Mouse (Mus musculus) limb, embryonic 12.5 days (tissue): Measurements from ENCODE around the gene Oard1. TPM values are rescaled to one million over a fixed set of nuclear protein-coding genes. Genes with fewer than 3 reads are reported as not detected.

Experiments used
- ATAC-seq: fragments of 200-750 bp; cut with Nextera tagmentation; 2 replicates; pipeline ENCODE4 v1.8.0; 2017; ENCODE audit warnings: low read depth, moderate TSS enrichment; ENCODE audit not compliant: insufficient number of reproducible peaks, insufficient read depth, low FRiP score, low TSS enrichment
- H3K27ac ChIP-seq: fragments of 300-500 bp; sonication (generic); 2 replicates; pipeline ENCODE4 v1.5.1; 2016; ENCODE audit warnings: mild to moderate bottlenecking, moderate library complexity
- H3K27me3 ChIP-seq: fragments of 300-500 bp; sonication (generic); 2 replicates; pipeline ENCODE4 v1.6.1; 2016; ENCODE audit warnings: mild to moderate bottlenecking, moderate library complexity
- H3K36me3 ChIP-seq: fragments of 300-500 bp; sonication (generic); 2 replicates; pipeline ENCODE4 v1.6.1; 2016; ENCODE audit warnings: mild to moderate bottlenecking, moderate library complexity
- H3K4me1 ChIP-seq: fragments of 300-500 bp; sonication (generic); replicated peaks from 2 replicates; pipeline ENCODE4 v1.6.1; 2016
- H3K4me2 ChIP-seq: fragments of 300-500 bp; sonication (generic); 2 replicates; pipeline ENCODE4 v1.6.1; 2016; ENCODE audit warnings: mild to moderate bottlenecking, moderate library complexity
- H3K4me3 ChIP-seq: fragments of 300-500 bp; sonication (generic); replicated peaks from 2 replicates; pipeline ENCODE4 v1.5.1; 2016; ENCODE audit warnings: mild to moderate bottlenecking
- H3K9ac ChIP-seq: fragments of 300-500 bp; sonication (generic); replicated peaks from 2 replicates; pipeline ENCODE4 v1.6.1; 2016; ENCODE audit warnings: mild to moderate bottlenecking, moderate library complexity
- H3K9me3 ChIP-seq: fragments of 300-500 bp; sonication (generic); 2 replicates; pipeline ENCODE4 v1.6.1; 2016; ENCODE audit warnings: mild to moderate bottlenecking, moderate library complexity
- WGBS: fragments of 180-500 bp; shearing (Covaris S2); methylation state at CpG from one replicate; pipeline ENCODE4 v1.1.7; 2016; 5-methylcytosine and 5-hydroxymethylcytosine counted together
- polyA plus RNA-seq: library from polyadenylated mRNA; unstranded; fragments of >200 nt; fragmentation: Nextera tagmentation; extraction: Ambion mirVana; gene quantifications from 2 replicates; pipeline ENCODE4 v1.2.1, GENCODE M21; 2016

Oard1 gene
- polyA plus RNA-seq, 1 experiment from 2014 or later = 59.5 TPM

DNA sequence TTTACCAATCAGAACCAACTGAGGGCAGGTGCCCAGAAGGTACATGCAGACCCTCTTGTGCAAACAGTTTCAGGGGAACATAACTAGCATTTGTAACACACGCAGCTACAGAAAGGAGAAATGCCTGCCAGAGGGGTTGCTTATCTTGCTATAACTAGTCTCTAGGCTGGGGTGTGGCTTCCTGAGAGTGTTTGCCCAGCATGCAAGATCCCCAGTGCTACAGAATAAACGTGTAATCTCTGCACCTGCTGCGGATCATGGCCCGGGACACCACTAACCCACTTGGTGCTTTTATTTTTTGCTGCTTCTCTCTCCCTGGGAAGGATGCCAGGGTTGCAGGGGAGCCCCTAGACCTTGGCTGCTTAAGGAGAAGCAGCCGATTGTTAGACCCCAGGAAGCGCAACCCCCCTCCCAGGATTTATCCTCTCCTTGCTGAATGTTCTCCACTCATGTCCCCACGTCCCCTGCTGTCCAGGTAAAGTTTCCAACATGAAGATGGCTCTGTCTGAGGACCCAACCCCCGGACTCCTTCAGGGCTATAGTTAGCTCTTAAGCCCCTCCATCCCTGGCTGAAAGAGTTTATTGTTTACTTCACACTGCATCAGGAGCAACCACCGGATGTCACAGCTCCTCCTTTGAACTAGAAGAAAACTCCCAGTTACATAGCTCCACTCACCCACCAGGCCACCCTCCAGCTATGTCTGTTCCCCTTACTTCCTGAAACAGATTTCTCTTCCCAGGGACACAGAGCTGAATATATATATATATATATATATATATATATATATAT, 16.2 kb downstream of the Oard1 start:
- no peaks in the 10 kb centered on the region for H3K27me3 ChIP-seq
- no peak for ATAC-seq
- 47% methylated on average over 9 of the region's 9 CpGs for WGBS
- H3K9me3 ChIP-seq = no peaks in the 10 kb centered on the region
- no peak overlapping the region for H3K4me3 ChIP-seq
- peaks cover 33% of the 10 kb centered on the region for H3K4me1 ChIP-seq
- H3K4me2 ChIP-seq = no peak overlapping the region
- H3K9ac ChIP-seq = no peak overlapping the region
- H3K27ac ChIP-seq = no peak overlapping the region
- H3K36me3 ChIP-seq = no peaks in the 10 kb centered on the region

DNA sequence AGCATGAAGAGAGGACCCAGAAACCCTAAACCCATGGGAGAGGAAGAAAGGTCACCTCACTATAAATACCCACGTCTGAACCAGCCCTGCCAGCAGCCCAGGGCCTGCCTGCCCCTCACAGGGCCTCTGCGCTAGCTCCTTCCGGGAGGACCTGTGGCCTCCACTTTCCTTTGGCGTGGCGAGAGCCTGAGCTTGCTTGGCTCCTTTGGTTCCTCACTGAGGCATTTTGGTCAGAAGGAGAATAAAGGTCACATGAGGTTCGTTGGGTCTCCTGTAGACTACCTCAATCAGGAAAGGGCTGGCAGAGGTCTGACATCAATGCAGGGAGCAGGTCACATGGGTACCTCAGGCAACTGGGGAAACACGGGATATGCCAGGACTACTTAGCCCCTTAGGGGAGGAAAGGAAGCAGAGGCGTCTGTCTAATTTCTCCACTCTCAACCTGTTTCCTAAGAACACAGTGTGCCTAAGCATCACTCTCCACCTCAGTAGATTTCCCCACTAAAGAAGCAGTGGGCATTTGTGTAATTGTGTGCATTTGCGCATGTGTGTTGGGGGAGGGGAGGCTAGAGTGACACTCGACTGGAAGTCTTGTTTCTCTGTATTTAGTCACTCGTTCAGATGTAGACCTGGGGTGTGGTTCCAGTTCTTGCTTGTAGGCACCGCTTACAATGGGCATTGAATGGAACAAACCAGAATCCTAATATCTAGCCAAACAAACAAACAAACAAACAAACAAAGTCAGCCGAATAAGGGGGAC, 17.4 kb downstream of the Oard1 start:
- Histone ChIP-seq H3K27me3 (no peaks in the 10 kb centered on the region), H3K27ac (peak overlapping the region; percentile 45; the same call in 1 of the 2 replicates), H3K9me3 (no peaks in the 10 kb centered on the region), H3K4me3 (no peak overlapping the region), H3K4me1 (peaks cover 33% of the 10 kb centered on the region), H3K9ac (no peak overlapping the region), H3K36me3 (no peaks in the 10 kb centered on the region), H3K4me2 (no peak overlapping the region)
- WGBS = 61% methylated on average over 13 of the region's 13 CpGs
- no peak for ATAC-seq

DNA sequence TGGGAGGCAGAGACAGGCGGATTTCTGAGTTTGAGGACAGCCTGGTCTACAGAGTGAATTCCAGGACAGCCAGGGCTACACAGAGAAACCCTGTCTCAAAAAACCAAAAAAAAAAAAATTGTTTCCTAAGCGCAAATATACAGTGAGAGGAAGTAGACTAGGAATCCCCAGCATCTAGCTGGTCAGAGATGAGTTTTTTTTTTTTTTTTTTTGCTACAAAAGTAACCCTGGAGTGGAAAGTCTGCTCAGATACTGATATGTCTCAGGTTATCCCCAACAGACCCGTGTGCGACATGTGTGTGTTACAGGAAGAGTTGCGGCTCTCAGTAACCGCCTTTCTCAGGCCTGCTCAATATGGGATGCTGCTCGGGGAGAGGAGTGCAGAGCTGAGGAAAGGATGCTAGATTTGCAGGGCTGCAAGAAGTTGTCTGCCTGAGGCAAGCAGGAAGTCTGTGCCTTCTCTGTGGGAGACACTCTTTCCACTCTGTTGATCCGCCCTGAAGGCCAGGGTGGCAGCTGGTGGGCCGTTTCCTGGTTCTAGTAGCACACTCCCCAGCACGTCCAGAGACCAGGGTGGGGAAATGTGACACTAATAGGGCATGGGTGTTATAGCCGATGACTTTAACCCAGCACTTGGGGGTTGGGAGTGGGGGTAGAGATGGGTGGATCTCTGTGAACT, 18.2 kb downstream of the Oard1 start:
- Histone ChIP-seq H3K27ac (peak overlapping the region; percentile 4; the same call in 1 of the 2 replicates), H3K27me3 (no peaks in the 10 kb centered on the region), H3K9me3 (no peaks in the 10 kb centered on the region), H3K4me2 (no peak overlapping the region), H3K9ac (no peak overlapping the region), H3K4me3 (no peak overlapping the region), H3K4me1 (peaks cover 41% of the 10 kb centered on the region), H3K36me3 (no peaks in the 10 kb centered on the region)
- ATAC-seq = no peak; the same call in 1 of the 2 replicates
- WGBS = 58% methylated on average over 11 of the region's 11 CpGs

DNA sequence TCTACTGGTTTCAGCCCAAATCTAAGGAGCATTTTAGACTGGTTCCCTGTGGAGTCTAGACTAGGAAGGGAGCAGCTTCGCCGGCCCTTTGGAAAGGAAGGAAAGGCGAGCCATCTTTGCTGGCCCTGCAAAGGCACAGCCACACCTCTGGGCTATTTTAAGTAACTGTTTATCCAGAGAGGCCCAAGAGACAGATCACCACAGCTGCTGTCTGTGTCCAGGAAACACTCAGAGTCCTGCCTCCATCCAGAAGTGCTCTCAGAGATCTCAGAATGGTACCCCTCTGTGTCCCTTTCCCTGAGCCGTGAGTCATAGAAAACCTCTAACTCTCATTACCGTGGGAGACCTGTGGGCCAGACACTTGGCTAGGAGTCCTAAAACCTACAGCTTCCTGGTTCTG, 20.6 kb downstream of the Oard1 start:
- Histone ChIP-seq H3K9ac (no peak overlapping the region), H3K4me1 (peaks cover 37% of the 10 kb centered on the region), H3K9me3 (no peaks in the 10 kb centered on the region), H3K4me3 (no peak overlapping the region), H3K36me3 (no peaks in the 10 kb centered on the region), H3K27me3 (no peaks in the 10 kb centered on the region), H3K4me2 (0 out of 2 replicates have a peak overlapping the region, but pooled peaks have one; percentile 8), H3K27ac (peak overlapping the region; percentile 31)
- no peak for ATAC-seq
- 40% methylated on average over 5 of the region's 5 CpGs for WGBS

DNA sequence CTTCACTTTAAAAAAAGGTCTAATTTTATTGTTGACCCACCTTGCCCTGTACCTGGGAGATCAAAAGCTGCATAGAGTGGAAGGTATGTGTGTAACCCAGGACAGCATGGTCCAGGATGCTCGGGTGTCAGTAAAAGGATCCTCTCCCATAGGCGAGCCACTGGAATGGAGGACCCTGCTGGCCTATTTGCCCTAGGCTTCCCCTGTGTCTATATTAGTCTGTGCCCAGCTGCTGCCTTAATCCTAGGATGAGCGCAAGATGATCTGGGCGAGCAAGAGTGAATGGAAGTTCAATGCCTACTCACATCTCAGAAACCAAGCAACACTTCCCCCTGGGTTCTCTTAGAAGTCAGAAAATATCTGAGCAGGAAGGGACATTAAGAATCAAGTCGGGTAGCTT, 21.2 kb downstream of the Oard1 start:
- H3K9me3 ChIP-seq = no peaks in the 10 kb centered on the region
- H3K36me3 ChIP-seq = no peaks in the 10 kb centered on the region
- no peaks in the 10 kb centered on the region for H3K27me3 ChIP-seq
- no peak overlapping the region for H3K4me3 ChIP-seq
- no peak overlapping the region for H3K4me2 ChIP-seq
- peak overlapping the region; percentile 31; the same call in 1 of the 2 replicates for H3K27ac ChIP-seq
- 78% methylated on average over 5 of the region's 5 CpGs for WGBS
- H3K4me1 ChIP-seq = peaks cover 37% of the 10 kb centered on the region
- no peak overlapping the region for H3K9ac ChIP-seq
- no peak for ATAC-seq

DNA sequence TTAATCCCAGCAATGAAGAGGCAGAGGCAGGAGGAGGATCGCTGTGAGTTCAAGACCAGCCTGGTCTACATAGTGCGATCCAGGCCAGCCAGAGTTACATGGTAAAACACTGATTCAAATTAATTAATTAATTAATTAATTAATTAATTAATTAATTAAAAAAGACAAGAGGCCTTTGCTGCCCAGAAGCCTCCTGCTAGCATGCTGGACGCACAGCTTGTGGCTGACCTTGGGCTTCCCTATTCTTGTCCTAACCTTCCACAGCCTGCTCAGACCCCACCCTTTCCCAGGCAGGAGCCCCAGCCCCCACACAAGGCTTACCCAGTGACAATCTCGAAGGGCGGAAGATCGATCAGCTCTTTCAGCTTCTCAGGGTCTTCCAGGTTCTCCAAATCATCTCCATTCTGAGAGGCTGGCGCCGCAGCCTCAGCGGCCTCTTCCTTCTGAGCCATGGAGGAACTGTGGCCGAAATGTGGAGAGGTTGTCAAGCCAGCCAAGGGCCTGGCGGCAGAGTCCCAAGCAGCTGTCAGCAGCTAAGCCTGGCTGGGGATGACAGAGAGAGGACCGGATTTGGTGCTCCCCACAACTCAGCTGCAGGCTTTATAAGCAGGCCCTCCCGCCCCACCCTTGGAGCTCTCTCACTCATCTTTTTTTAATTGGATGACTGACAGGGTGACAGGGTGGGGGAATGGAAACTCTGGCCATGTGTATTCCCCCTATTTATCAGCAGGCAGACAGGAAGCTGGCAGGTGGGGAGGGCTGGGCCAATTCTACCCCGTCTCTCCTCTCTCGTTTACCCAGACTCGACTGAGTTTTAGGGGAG, 22.6 kb downstream of the Oard1 start, which contains the start of gene Apobec2:
TSS of gene Apobec2 (minus strand) at position 773 of the 823 bp plus-strand sequence.
- whole genome bisulfite sequencing = 72% methylated on average over 16 of the region's 16 CpGs
- no peaks in the 10 kb centered on the region for H3K9me3 ChIP-seq
- no peaks in the 10 kb centered on the region for H3K36me3 ChIP-seq
- H3K27ac ChIP-seq = no peak within 1 kb of the TSS
- H3K27me3 ChIP-seq = no peaks in the 10 kb centered on the region
- no peak within 1 kb of the TSS for H3K4me3 ChIP-seq
- H3K4me2 ChIP-seq = no peak within 1 kb of the TSS
- peaks cover 39% of the 10 kb centered on the region for H3K4me1 ChIP-seq
- no peak within 1 kb of the TSS for H3K9ac ChIP-seq
- no peak for ATAC-seq

DNA sequence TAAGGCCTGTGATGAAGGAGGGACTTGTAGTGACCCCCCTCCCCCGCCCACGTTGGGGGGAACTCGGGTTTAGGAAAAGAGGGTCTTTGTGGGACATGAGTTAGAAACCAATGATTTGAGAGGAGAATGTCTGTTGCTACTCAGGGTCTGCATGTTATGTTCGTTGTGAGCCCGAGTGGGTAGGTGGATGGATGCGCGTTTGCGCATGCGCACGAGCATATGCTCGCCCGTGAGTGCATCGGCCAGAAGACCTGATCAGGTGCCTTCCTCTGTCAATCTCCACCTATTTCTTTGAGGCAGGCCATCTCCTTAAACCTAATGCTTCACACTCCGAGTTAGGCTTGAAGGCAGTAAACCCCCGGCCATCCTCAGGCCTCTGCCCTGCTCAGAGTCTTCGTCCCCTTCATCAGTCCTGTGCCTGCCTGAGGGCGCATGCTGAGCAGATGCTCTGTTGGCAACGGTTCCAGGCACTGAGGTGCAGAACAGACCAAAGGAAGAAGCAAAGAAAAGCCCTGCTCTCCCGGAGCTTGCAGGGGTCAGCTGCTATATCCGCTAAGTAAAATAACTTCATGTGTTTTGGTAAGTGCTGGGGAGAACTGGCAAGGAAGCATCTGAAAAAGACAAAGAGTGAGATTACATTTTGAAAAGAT, 23.3 kb downstream of the Oard1 start:
- no peaks in the 10 kb centered on the region for H3K9me3 ChIP-seq
- H3K9ac ChIP-seq = no peak overlapping the region
- H3K4me3 ChIP-seq = no peak overlapping the region
- no peaks in the 10 kb centered on the region for H3K27me3 ChIP-seq
- 82% methylated on average over 20 of the region's 20 CpGs for whole genome bisulfite sequencing
- no peak overlapping the region for H3K27ac ChIP-seq
- no peak overlapping the region for H3K4me2 ChIP-seq
- ATAC-seq = no peak
- no peaks in the 10 kb centered on the region for H3K36me3 ChIP-seq
- peaks cover 43% of the 10 kb centered on the region for H3K4me1 ChIP-seq

DNA sequence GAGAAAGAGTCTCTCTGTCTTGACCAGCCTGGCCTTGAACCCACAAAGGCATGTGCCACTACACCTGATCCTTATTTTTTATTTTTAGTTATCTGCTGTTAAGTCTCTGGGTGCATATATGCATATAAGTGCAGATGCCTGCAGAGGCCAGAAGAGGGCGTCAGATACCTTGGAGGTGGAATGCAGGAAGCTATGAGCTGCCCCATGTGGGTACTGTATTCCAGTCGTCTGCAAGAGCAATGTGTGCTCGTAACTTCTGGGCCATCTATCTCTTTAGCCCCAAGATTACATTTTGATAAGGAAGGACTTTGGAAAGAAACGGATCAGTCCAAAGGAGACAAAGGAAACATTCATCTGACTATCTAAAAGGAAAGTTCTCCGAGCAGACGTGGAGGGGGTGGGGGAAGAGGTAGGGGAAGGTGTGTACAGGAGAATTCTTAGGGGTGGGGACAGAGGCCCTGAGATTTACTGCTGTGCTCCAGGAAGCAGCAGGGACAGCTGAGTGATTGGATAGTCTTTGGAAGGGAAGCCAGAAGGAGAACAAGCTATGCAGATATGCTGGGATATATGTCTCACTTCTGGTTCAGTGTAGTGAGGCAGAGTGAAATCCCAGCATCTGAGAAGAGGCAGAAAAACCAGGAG, 24.0 kb downstream of the Oard1 start:
- ATAC-seq = no peak
- no peak overlapping the region for H3K4me2 ChIP-seq
- H3K9me3 ChIP-seq = no peaks in the 10 kb centered on the region
- H3K27me3 ChIP-seq = no peaks in the 10 kb centered on the region
- no peak overlapping the region for H3K27ac ChIP-seq
- 68% methylated on average over 6 of the region's 6 CpGs for whole genome bisulfite sequencing
- H3K4me1 ChIP-seq = peaks cover 38% of the 10 kb centered on the region
- no peak overlapping the region for H3K9ac ChIP-seq
- no peak overlapping the region for H3K4me3 ChIP-seq
- H3K36me3 ChIP-seq = no peaks in the 10 kb centered on the region

DNA sequence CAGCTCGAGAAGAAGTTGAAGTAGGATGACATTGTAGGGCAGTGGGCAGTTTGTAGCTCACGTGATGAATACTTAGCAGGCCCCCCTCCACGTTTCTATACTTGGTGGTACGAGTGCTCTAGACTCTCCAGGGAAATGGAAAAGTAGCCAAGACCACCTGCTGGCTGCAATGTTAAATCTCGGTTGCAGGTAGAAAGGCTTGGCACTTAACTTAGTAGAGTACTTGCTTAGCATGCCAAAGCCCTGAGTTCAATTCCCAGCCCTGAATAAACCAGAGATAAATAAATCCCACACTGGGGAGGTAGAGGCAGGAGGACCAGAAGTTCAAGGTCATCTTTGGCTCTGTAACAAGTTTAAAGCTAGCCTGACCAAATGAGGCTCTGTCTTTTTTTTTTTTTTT, 24.7 kb downstream of the Oard1 start:
- no peak overlapping the region for H3K27ac ChIP-seq
- no peak overlapping the region for H3K4me2 ChIP-seq
- H3K9me3 ChIP-seq = no peaks in the 10 kb centered on the region
- no peaks in the 10 kb centered on the region for H3K27me3 ChIP-seq
- no peak overlapping the region for H3K4me3 ChIP-seq
- peaks cover 38% of the 10 kb centered on the region for H3K4me1 ChIP-seq
- WGBS = 76% methylated on average over 5 of the region's 5 CpGs
- no peak overlapping the region for H3K9ac ChIP-seq
- no peaks in the 10 kb centered on the region for H3K36me3 ChIP-seq
- no peak for ATAC-seq

DNA sequence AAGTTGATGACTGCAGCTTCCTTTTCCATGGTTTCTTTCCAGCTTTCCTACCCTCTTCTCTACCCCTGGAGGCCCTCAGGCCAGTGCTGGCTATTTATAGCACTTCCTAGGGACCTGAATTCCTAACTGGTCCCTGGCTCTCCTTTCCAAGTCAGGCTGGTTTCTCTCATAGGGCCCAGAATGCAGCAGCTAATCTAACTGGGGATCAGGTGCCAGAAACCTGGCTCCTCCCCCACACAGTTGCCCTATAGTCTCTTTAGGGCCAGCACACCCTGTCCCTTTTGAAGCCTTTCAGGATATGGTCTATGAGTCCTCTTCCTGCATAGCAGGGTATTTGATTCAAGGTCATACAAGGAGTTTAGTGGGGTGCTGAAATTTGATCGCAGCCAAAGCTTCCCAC, 26.7 kb downstream of the Oard1 start:
- H3K27me3 ChIP-seq = no peaks in the 10 kb centered on the region
- H3K4me2 ChIP-seq = no peak overlapping the region
- no peak for ATAC-seq
- 79% methylated on average over 1 of the region's 1 CpGs for WGBS
- peak overlapping the region; percentile 92 for H3K27ac ChIP-seq
- H3K4me3 ChIP-seq = no peak overlapping the region
- no peaks in the 10 kb centered on the region for H3K36me3 ChIP-seq
- no peaks in the 10 kb centered on the region for H3K9me3 ChIP-seq
- no peak overlapping the region for H3K9ac ChIP-seq
- peaks cover 38% of the 10 kb centered on the region for H3K4me1 ChIP-seq
